Mouse (Mus musculus) v-Abl transformed pro-B cells (cell line): ENCODE results near the gene Ddx56.

Experiments used
- in situ Hi-C, 2 experiments: fragments of 400-800 bp; cut with MboI; formaldehyde crosslinking; loops; one replicate each; pipeline ENCODE4 v1.15.1; 2025; ENCODE audit not compliant: unreplicated experiment in 2 of 2

Gene Ddx56

GRCm38 (mm10) chr11:6267320-6268254 lies at the start of gene Ddx56:
Gene Ddx56 (minus strand): TSS chr11:6267772.
- in situ Hi-C loops, result loop anchor here (5.0 kb wide), 2 partner anchors 65 to 70 kb away; partner anchors contain the start of genes A730071L15Rik (in 1 of the 2) and Nudcd3 (in 1 of the 2)

GRCm38 (mm10) chr11:6316821-6317220 lies 49.2 kb upstream of the Ddx56 start:
- in situ Hi-C loops, result no loop called here

GRCm38 (mm10) chr11:6313874-6314406 lies 46.4 kb upstream of the Ddx56 start:
- in situ Hi-C loops, result no loop called here

GRCm38 (mm10) chr11:6308181-6308580 lies 40.6 kb upstream of the Ddx56 start:
- in situ Hi-C loops, result no loop called here

GRCm38 (mm10) chr11:6305943-6306430 lies 38.4 kb upstream of the Ddx56 start:
- in situ Hi-C loops, result no loop called here

- in situ Hi-C loops, result no loop called here
Observed at GRCm38 (mm10) chr11:6302793-6303192, 35.2 kb upstream of the Ddx56 start.

- in situ Hi-C loops, result no loop called here
Observed at GRCm38 (mm10) chr11:6299435-6299834, 31.9 kb upstream of the Ddx56 start.

- in situ Hi-C loops, result no loop called here
Observed at GRCm38 (mm10) chr11:6296077-6296476, 28.5 kb upstream of the Ddx56 start.

GRCm38 (mm10) chr11:6294632-6295031 lies 27.1 kb upstream of the Ddx56 start:
- in situ Hi-C loops, result no loop called here

GRCm38 (mm10) chr11:6293601-6294000 lies 26.0 kb upstream of the Ddx56 start:
- in situ Hi-C loops, result no loop called here

- in situ Hi-C loops, result no loop called here
Observed at GRCm38 (mm10) chr11:6292988-6293349, 25.4 kb upstream of the Ddx56 start.

- in situ Hi-C loops, result no loop called here
Observed at GRCm38 (mm10) chr11:6292116-6292987, 24.8 kb upstream of the Ddx56 start.

GRCm38 (mm10) chr11:6291401-6292115 lies 24.0 kb upstream of the Ddx56 start, which contains the start of gene Ogdh:
Gene Ogdh (plus strand): TSS chr11:6291633.
- in situ Hi-C loops, result no loop called here

- in situ Hi-C loops, result no loop called here
Observed at GRCm38 (mm10) chr11:6290883-6291282, 23.3 kb upstream of the Ddx56 start.

- in situ Hi-C loops, result no loop called here
Observed at GRCm38 (mm10) chr11:6290138-6290537, 22.6 kb upstream of the Ddx56 start.

GRCm38 (mm10) chr11:6282940-6283339 lies 15.4 kb upstream of the Ddx56 start:
- in situ Hi-C loops, result no loop called here

- in situ Hi-C loops, result no loop called here
Observed at GRCm38 (mm10) chr11:6276466-6276865, 8.9 kb upstream of the Ddx56 start.

GRCm38 (mm10) chr11:6275094-6275484 lies 7.5 kb upstream of the Ddx56 start:
- in situ Hi-C loops, result no loop called here

- in situ Hi-C loops, result no loop called here
Observed at GRCm38 (mm10) chr11:6274387-6275093, 7.0 kb upstream of the Ddx56 start, which contains the start of gene Tmed4. Gene Tmed4 (minus strand): TSS chr11:6274870.
